Mouse (Mus musculus) kidney, adult 10 weeks (tissue): ENCODE measurements around the gene Per1. TPM values are rescaled to one million over a fixed set of nuclear protein-coding genes. Genes with fewer than 3 reads are reported as not detected.

Experiments used
- polyA plus RNA-seq: library from polyadenylated mRNA; stranded (reverse); fragments of 350-450 nt; fragmentation: Illumina TruSeq; extraction: RNeasy Lipid Tissue Mini Kit (QIAGEN cat#74804); gene quantifications from one replicate; pipeline ENCODE4 v1.2.3, GENCODE M21; 2014; ENCODE audit warnings: low read depth, low replicate concordance

Gene Per1
- 0.24 TPM for polyA plus RNA-seq

GRCm38 (mm10) chr11:69094697-69095429 is at the start of gene Per1:
Gene Per1, plus strand, starts transcription at chr11:69095217.

GRCm38 (mm10) chr11:69045531-69046394 is 49.3 kb upstream of the Per1 start, which contains the start of gene Aurkb:
Gene Aurkb, plus strand, starts transcription at chr11:69045647.

DNA sequence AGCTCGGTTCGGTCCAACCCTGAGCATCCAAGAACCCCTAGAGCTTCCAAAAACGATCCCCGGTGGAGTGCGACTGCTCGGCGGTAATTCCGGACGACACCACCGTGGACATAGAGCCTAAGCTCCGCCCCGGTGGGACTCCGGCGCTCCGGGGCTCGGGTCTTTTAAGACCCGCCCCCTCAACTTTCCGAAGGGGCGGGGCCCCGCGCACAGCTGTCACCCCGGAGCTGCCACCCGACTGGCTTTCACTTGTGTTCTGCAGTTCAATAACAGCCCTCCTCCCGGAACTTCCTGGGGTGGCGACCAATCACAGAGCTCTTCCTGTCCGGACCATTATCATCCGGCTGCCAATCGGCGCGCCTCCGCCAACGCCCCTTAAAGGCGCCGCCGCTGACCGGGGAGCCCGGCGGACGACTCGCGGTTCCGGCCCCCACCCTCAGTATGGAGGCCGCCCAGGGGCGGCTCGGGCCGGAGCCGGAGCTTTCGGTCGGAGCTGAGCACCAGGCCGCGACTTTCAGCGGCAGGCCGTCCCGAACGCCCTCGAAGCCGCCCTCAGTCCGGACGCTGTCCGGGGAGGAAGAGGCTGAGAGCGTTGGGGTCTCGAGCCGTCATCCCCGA is 35.6 kb upstream of the Per1 start, which contains the start of gene Borcs6:
Borcs6 (plus strand) TSS at position 361 of the 618 bp plus-strand sequence.

DNA sequence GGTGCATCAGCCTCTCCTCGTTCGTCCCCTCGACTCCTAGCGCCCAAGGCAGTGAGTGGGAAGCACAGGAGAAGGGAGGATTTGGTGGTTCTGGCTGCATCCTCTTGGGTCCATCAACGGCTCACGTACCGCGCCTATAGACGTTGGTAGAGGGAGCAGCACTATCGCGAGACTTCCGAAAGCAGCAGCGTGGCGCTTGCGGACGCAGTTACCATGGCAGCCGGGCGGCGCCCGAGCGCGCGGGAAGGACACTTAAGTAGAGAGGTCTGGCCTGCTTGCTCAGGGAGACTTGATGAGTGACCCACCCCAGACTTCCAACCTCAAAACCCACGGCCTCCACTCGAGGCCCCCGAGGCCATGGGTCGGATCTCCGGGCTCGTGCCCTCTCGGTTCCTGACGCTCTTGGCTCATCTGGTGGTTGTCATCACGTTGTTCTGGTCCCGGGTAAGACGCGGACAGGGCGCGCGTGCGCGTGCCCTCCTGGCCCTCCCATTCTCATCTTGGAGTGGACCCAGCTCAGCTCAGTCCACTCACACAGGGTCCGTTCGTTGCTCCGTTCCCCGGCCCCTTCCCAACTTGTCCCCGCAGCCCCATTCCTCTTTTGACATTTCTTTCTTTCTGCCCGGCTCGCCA is 24.3 kb upstream of the Per1 start, which contains the start of gene Tmem107:
Tmem107 (plus strand) TSS at position 217 of the 633 bp plus-strand sequence.

GRCm38 (mm10) chr11:69088103-69088855 is 6.7 kb upstream of the Per1 start, which contains the start of gene Vamp2:
Gene Vamp2, plus strand, starts transcription at chr11:69088490.

DNA sequence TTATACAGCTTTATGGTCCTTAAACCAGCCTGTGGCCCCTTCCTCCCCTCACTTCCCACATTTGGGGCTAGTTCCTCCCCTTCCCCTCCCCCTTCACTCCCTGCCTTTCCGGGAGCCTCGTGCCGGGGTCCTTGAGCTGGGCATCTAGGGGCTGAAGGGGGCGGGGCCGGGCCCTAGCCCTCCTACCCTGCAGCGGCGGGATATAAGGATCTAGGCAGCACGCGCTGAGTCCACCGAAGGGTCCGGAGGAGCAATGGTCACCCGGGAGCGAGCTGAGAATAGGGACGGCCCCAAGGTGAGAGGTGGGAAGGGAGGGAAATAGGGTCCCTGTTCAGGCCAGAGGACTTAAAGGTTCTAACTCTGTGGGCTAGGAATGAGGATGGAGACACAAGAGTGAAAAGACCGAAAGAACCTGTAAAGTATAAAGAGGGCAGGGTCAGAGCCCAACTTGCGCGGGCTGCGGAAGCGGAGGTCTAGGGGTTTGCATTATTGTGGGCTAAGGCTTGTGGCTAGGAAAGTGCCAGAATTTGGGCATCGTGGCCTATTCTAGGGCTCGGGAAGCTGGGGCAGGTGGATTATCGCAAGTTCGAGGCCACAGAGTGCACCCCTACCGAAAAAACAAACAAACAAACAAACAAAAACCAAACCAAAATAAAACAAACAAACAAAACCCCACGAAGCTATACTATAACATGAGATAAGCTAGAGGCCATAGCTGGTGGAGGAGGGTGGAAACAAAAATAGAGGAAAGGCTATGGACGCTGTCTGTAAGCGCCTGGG is 25.4 kb downstream of the Per1 start, which contains the start of gene Hes7:
Hes7 (plus strand) TSS at position 184 of the 780 bp plus-strand sequence.

GRCm38 (mm10) chr11:69122336-69122951 is 27.4 kb downstream of the Per1 start, which contains the start of gene 9130213A22Rik:
Gene 9130213A22Rik, minus strand, starts transcription at chr11:69122589.

DNA sequence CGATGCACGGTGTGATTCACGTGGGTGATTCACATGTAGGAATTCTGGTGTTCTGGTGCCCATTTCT is 30.7 kb downstream of the Per1 start, which contains the start of gene Aloxe3:
Aloxe3 (plus strand) TSS at position 45 of the 67 bp plus-strand sequence.

GRCm38 (mm10) chr11:69156800-69157199 is 61.8 kb downstream of the Per1 start, which contains the start of gene Alox12b:
Gene Alox12b, plus strand, starts transcription at chr11:69156989.

Other genes with a start within 250 kb of the Per1 start
- 251 TPM for gene Ndel1, start 223.4 kb upstream of the Per1 start, polyA plus RNA-seq
- not detected for gene Rnf222, start 206.7 kb upstream of the Per1 start, polyA plus RNA-seq
- gene Rpl26, start 193.6 kb upstream of the Per1 start, polyA plus RNA-seq, result 170 TPM
- 0.65 TPM for gene Odf4, start 168.1 kb upstream of the Per1 start, polyA plus RNA-seq
- gene Arhgef15, start 137.7 kb upstream of the Per1 start, polyA plus RNA-seq, result 3.4 TPM
- gene Slc25a35, start 127.1 kb upstream of the Per1 start, polyA plus RNA-seq, result 21.4 TPM
- 11.7 TPM for gene Rangrf, start 120.0 kb upstream of the Per1 start, polyA plus RNA-seq
- gene Pfas, start 86.8 kb upstream of the Per1 start, polyA plus RNA-seq, result 7.2 TPM
- gene Ctc1, start 79.3 kb upstream of the Per1 start, polyA plus RNA-seq, result 3.9 TPM
- gene Aurkb, start 49.6 kb upstream of the Per1 start, polyA plus RNA-seq, result 0.24 TPM
- gene Borcs6, start 35.5 kb upstream of the Per1 start, polyA plus RNA-seq, result 2.9 TPM
- 3.8 TPM for gene Tmem107, start 24.4 kb upstream of the Per1 start, polyA plus RNA-seq
- 62.6 TPM for gene Vamp2, start 6.7 kb upstream of the Per1 start, polyA plus RNA-seq
- gene Hes7, start 25.2 kb downstream of the Per1 start, polyA plus RNA-seq, result not detected
- gene 9130213A22Rik, start 27.4 kb downstream of the Per1 start, polyA plus RNA-seq, result not detected
- not detected for gene Aloxe3, start 30.7 kb downstream of the Per1 start, polyA plus RNA-seq
- gene Alox12b, start 61.8 kb downstream of the Per1 start, polyA plus RNA-seq, result not detected
- gene Alox8, start 102.6 kb downstream of the Per1 start, polyA plus RNA-seq, result not detected
- gene Gucy2e, start 141.8 kb downstream of the Per1 start, polyA plus RNA-seq, result not detected
- 1.6 TPM for gene Cntrob, start 228.6 kb downstream of the Per1 start, polyA plus RNA-seq
- gene Trappc1, start 228.8 kb downstream of the Per1 start, polyA plus RNA-seq, result 43.8 TPM
- 0.40 TPM for gene Kcnab3, start 231.0 kb downstream of the Per1 start, polyA plus RNA-seq
- gene Rnf227, start 245.2 kb downstream of the Per1 start, polyA plus RNA-seq, result 4.6 TPM